Mouse (Mus musculus) erythroblast, embryonic 14.5 days (primary cell): ENCODE results near the gene Ece1. TPM values are rescaled to one million over a fixed set of nuclear protein-coding genes. Genes with fewer than 3 reads are reported as not detected.

Experiments
- H3K27me3 ChIP-seq: 2 replicates; pipeline ENCODE4 v1.6.1; 2012; ENCODE audit warnings: inconsistent platforms; ENCODE audit not compliant: control insufficient read depth
- H3K36me3 ChIP-seq: 2 replicates; pipeline ENCODE4 v1.6.1; 2012; ENCODE audit warnings: mild to moderate bottlenecking, inconsistent platforms; ENCODE audit not compliant: control insufficient read depth
- H3K4me1 ChIP-seq: 2 replicates; pipeline ENCODE4 v1.6.1; 2012; ENCODE audit warnings: inconsistent platforms; ENCODE audit not compliant: control insufficient read depth
- H3K4me3 ChIP-seq: replicated peaks from 2 replicates; pipeline ENCODE3; 2012; ENCODE audit warnings: moderate library complexity, mild to moderate bottlenecking, inconsistent platforms
- H3K9me3 ChIP-seq: 2 replicates; pipeline ENCODE4 v1.6.1; 2012; ENCODE audit warnings: low read length, inconsistent platforms, mixed read lengths; ENCODE audit not compliant: control insufficient read depth
- GATA1 ChIP-seq: IDR thresholded peaks from 2 replicates; pipeline ENCODE4 v1.6.1; 2012; ENCODE audit warnings: low read length, inconsistent platforms, mixed read lengths
- TAL1 ChIP-seq: IDR thresholded peaks from 3 replicates; pipeline ENCODE4 v1.6.1; 2012; ENCODE audit warnings: low read length, inconsistent platforms, mixed read lengths
- polyA plus RNA-seq: library from polyadenylated mRNA; stranded (reverse); fragments of >175 nt; gene quantifications from 2 replicates; pipeline ENCODE4 v1.2.3, GENCODE M21; 2012

Ece1 gene
- polyA plus RNA-seq, 1 experiment = 1.1 TPM

- TF ChIP-seq TAL1 = no peak
- no peak for TF ChIP-seq GATA1
- peaks cover 61% of the 10 kb centered on the region for H3K36me3 ChIP-seq
- no peak overlapping the region for H3K4me3 ChIP-seq
- H3K9me3 ChIP-seq = no peaks in the 10 kb centered on the region
- H3K4me1 ChIP-seq = peaks cover 18% of the 10 kb centered on the region
- H3K27me3 ChIP-seq = no peaks in the 10 kb centered on the region
Measured at GRCm38 (mm10) chr4:138013723-138014479, 151.9 kb downstream of the Ece1 start.

Other genes with a start within 250 kb of the Ece1 start
- 0.05 and 0.12 TPM in 2 replicates for gene Rap1gap, start 197.5 kb upstream of the Ece1 start, polyA plus RNA-seq
- gene Alpl, start 65.9 kb upstream of the Ece1 start, polyA plus RNA-seq = 0.88 and 1.2 TPM in 2 replicates
- gene Eif4g3, start 130.8 kb downstream of the Ece1 start, polyA plus RNA-seq = 1.9 and 2.9 TPM in 2 replicates